Mouse (Mus musculus) T-helper 2 cell (primary cell): Measurements from ENCODE around the gene Tmem207.
"Not testable (repeated sequence)": the region's sequence is repeated elsewhere in the genome, so short reads cannot be mapped to it uniquely, and the experiment has no call there.

Source experiments
- in situ Hi-C: fragments of 300-600 bp; cut with MboI, MseI; formaldehyde crosslinking; loops from one replicate; pipeline ENCODE4 v1.15.1; 2025; ENCODE audit warnings: high pct_unique_total_duplicates

Gene Tmem207

DNA sequence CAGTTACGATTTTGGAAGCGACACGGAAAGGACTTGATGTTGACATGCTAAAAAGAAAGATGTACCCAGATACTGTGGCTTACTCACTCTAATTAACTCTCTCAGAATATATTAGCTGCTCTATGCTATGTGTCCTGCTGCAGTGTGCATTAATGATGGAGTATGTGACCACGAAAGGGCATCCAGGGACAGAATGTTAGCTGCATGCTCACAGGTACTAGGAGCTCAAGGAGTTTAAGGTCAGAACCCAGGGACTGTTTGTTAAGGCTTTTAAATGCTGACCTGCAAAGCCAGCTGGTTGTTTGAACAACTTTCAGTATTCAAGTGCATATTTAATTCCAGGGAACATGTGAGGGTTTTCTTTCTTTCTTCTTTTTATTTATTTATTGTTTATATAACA is at the start of gene Tmem207:
TSS of gene Tmem207 (minus strand) at position 101 of the 400 bp plus-strand sequence.
- in situ Hi-C loops = no loop called here

DNA sequence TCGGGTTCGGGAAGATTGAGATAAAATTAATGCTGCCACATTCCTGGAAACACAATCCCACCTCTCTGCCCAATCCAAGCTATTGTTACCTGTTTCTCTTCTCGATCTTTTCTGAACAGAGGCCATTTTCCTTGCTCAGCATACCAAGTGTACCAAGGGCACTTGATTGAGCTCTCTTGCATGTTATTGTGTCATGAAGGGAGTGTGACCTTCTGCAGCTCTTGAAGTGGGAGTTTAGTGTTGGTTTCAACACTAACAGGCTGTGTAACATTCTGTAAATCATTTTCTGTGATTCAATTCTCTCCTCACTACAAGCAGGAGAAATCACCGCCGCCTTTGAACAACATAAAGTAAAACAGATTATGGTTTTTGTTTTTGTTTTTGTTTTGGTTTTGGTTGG is 47.6 kb upstream of the Tmem207 start:
- in situ Hi-C loops = no loop called here

DNA sequence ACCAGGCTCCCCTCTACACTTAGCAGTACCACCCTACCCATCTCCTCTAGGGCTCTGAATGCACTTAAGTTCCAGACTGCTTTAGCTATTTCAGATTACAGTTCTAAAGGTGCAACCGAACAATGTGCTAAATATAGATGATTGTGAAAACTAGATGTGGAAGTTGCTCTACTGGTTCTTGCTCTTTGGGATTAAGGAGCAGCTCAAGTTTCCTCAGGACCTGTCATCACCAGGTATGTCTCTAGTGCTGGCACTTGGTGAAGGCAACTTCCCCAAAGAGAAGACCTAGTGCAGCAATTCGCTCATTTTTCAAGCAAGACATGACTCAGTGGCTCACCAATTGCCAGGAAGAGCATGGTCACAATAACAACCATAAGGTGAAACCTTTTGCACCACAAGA is 45.3 kb upstream of the Tmem207 start:
- in situ Hi-C loops = no loop called here

DNA sequence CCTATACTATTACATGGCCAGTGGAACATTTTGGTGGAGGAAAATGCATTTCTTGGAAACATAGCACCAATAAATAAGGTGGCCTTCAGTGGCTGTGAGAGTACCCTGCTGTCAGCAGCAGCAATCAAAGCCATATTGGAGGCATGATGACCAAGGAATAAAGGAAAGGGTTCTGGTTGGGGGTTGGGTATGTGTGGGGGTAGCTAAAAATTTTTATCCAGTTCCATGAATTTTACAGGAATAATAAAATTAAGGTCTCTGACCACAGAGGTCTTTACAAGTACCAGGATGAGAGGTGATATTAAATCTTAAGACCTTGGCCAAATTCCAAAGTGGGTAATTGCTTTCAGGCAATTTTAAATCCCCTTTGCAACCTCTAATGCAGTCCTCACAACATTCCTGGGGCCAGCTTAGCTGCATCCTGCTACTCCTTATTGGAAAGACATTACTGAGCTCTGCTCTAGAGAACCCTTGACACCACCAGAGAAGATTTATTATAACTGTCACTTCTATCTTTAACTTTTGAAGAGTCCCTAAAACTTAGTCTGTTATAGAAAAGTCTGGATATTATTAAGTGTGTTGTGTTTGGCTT is 42.9 kb upstream of the Tmem207 start:
- in situ Hi-C loops = no loop called here

DNA sequence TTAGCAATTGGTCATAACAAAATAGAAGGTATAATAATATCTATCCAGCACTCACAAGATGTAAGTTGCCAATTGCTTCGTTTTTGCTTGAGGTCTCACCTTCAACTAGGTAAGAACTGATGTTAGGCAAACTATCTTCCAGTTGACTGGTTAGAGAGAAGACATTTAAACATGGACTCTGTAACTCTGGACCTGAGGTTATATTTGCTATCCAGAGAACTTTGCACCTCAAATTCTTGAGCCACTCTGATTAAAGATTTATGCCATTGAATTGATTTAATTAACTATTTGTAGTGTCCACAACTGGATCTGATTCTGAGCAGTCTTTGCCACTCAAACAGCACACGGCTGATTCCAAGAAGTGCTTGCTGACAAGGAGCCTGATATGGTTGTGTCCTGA is 36.2 kb upstream of the Tmem207 start:
- in situ Hi-C loops = no loop called here

DNA sequence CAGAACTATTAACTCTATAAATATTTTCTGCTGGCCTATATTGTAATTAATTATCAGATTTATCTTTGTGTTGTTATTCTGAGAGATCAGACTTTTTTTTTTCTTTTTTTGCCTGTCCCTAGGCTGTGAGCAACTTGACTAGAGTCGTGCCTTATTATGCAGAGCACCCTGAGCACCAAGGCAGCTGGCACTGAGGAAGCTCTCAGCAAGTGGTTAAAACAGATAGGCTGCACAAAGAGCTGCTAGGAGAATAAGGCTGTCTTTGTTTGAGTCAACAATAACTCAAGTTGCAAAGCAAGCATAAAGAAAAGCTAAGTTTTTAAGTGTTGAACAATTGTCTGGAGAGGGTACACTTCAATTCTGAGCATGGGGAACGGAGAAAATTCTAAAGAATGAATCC is 35.2 kb upstream of the Tmem207 start:
- in situ Hi-C loops = no loop called here

DNA sequence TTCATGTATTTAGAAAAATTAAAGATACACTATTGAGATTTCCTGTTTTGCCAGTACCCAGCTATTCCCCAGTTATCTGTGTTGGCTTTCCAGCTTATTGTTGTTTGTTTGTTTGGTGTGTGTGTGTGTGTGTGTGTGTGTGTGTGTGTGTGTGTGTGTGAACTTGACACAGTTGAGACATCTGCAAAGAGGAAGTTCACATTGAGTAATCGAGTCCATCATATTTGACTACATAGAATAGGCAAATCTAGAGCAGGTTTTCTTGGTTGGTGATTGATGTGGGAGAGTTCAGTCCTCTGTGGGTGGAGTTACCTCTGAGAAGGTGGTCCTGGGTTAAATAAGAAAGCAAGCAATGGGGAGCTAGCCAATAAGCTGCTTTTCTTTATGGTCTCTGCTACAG is 32.2 kb upstream of the Tmem207 start:
- in situ Hi-C loops = no loop called here

DNA sequence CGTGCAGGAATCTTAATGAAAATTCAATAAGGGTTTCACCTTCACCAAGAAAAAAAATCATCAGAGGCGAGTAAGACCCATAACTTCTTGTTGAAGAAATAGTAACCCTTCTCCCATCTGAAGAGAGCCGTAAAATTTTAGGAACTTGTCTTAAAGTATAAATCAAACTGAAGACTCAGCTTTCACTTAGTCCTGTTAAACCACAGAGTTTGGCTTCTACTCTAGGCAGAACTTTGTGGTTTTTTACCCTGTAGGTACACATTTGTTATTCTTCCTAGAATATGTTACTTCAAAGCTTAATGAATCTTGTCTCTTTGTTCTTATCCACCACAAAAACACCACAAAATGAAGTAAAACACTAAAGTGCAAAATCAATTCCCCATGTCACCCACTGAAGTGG is 25.7 kb upstream of the Tmem207 start:
- in situ Hi-C loops = no loop called here

DNA sequence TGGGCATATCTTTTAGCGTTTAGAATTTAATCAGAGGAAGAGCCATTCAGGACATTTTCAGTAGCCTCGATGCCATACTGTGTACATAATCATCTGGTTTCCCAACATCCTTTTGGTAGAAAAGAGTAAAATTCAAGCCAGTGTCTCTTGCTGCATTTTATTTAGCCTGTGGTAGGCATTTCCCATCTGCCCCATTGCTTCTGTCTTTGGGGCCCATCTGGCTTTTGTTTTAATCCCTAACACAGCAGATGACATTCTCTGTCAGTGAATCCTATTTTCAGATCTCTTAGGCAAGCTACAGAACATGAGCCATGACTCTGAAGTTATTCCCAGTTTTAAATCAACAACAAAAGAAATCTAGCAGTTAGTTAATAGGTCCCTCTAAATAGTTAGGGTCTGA is 22.7 kb upstream of the Tmem207 start:
- in situ Hi-C loops = no loop called here

DNA sequence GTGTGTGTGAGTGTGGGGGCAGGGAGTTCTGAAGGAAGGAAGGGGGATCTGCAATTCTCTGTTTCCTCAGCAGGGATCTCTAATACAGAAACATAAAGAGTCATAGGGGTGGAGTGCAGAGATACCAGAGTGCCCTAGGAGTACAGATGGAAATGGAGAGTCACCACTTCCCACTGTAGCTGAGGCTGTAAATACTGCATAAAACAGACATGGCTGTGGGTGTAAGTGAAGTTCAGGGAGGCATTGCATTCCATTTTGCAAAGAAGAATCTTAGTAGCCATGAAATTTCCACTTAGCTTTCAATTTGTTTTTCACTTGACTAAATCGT is 20.3 kb upstream of the Tmem207 start:
- in situ Hi-C loops = no loop called here

DNA sequence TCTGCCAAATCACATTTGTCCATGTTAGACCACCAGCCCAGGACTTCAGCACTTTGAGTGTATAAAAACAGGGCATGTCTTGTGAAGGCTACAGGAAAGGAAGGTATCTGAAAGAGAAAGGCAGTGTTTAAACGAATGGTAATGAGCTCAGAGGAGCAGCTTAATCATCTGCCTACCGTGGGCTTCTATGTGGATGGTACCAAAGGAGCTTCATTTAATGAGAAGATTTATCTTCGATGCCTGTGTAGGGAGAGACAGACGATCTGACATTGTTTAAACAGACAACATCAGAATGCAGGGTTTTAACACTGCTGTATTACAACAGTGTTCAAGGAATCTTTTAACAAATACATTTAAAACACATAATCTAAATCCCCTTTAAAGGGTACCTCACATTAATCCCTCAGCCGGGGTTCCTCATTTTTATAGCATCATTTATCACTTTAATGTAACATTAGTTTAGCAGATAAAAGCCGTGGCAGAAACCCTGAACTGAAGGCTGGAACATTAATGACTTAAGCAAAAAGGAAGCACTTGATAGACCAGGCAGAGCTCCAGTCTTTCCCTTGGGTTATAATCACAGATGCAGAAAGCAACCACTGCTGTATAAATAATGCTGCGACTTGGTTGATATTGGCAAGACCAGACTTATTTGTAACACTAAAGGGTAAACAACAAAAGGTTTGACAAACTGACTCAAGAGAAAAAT is 19.8 kb upstream of the Tmem207 start:
- in situ Hi-C loops = no loop called here

DNA sequence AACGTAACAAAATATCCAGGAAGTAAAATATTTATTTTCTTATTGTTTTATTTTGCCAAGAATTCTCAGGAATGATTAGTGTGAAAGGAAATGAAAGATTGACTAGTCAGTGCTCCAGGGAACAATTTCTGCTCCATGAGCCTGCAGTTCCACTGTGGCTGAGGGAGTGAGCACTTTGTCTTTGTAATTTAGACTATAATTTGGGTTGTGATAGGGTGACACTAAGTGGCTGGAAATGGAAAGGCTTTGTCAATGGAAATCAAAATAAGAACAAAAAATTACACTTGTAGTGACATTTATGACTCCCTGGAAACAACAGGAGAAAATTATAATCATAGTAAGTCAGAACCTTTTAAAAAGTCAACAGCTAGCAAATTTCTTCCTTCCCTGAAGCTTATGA is 5.7 kb upstream of the Tmem207 start:
- in situ Hi-C loops = no loop called here

DNA sequence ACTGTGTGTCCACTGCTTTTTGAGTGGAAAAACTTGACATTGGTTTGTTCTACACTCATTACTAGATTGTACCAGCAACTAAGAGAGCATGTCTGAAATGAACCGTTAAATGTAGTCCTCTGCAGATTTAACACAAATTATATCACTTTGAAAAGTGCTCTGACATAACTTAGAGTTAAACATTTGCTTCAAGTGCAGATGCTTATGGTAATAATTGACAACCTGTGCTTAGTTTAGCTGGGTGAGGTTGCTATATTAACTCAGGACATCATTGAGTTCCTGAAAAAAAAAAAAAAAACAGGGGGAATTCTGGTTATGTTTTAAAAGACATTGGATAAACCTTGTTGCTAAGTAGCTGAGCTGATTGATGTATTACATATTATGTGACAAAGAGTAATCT is 3.9 kb upstream of the Tmem207 start:
- in situ Hi-C loops = no loop called here

DNA sequence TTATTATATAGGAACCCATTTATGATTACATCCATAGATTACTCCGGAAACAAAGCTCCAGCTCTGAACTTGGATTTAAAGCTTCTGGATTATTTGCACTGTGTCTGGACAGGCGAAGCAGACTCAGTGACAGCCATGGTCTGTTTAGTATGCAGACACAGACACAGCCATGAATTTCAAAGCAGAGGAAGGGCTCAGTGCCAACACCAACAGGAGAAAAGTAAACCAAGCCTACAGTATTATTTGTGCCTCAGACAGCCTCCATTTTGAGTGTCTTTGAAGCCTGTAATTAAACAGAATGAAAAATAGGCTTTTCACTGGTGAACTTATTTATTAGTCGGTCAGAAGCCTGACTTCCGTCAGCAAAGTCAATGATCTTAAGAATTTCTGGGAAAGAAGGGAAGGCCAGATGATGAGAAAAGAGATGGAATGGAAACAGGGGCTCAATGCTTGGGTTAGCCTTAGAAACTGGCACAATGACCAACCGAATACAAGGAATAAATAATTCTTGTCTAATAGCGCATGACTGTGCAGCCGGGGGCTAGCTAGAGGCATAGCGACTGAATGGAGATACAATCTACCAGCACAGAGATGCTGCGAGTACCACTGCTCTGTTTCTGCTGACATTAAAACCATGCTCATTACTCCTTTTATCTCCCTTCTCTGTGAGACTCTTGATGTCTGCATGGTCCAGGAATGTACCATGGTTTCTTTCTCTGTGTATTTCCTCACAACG is 1.5 kb upstream of the Tmem207 start:
- in situ Hi-C loops = no loop called here

DNA sequence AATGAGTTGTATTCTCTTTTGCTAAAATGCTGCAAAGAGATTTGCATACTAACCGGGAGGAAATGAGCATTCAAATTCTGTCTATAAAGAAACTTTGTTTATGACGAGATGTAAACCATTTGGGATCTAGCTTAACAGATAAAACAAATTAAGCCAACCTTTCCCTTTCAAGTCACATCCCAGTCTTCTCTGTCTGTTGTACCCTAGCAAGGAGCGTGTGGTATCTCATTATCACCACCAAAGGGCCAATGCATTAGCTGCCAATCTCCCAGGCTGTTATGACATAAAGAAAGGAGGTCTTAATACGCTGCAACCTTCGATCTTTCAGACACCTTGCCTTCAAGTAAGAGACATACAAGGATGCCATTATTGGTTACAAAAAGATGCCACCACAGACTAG is 737 bp downstream of the Tmem207 start:
- in situ Hi-C loops = no loop called here

DNA sequence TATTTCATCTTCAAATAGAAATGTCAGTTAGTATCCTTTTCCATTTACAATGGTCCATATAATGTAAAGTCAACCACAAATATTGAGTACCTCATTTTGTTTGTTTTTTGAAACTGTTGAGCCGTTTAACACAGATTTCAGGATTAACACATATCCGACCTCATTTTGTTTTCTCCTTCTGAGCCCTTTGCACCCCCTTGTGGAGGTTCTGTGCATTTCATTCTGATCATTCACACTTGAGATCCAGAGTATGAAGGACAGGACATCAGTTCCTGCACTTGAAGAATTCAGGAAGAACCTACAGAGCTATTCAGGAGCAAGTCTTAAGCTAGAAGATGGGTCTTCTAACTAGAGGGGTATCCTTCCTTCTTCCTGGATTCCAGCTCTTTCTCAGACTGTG is 7.0 kb downstream of the Tmem207 start:
- in situ Hi-C loops = no loop called here

DNA sequence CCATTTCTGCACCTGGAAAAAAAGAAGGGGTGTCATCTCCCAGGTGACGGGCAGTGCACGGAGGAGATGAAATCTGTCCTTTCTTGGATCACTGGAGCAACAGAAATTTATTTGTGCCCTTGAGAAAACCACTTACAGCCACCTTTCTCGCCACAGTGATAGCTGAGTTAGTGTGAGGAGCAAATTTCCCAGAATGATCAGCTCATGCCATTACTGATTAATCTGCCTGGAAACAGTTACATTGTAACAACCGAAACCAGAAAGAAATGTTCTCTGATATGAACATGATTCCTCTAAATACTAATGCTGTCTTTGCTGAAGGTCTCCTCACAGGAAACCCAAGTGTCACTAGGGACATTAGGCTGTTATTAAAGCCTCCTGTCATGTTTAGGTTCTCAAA is 21.6 kb downstream of the Tmem207 start:
- in situ Hi-C loops = no loop called here

DNA sequence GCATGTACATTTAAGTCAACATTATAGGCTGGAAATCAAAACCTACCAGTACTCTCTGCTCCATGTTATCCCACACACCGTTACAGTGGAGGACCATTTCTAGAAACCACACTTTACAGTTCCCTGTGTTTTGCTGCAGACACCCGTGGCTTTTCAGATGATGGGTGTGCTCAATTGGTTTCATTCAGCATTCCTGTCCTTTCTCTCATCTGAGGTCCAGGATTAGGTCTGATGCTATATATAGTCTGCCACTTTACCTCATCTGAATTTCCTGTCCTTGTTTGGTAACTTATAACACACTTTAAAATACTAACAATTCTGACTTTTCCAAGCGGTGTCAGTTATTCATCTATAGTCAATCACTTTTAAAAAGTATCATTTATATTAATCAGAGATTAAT is 25.8 kb downstream of the Tmem207 start:
- in situ Hi-C loops = no loop called here

DNA sequence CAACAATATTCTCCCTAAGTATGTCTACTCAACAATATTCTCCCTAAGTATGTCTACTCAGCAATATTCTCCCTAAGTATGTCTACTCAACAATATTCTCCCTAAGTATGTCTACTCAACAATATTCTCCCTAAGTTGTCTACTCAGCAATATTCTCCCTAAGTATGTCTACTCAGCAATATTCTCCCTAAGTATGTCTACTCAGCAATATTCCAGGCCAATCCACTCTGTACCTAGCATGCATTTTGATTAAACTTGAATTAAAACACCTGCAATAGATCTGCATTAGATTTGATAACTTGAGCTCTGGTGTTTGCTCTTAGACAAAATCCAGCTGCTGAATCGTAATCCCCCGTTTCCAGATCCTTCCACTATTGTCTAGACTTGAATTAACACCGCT is 26.9 kb downstream of the Tmem207 start:
- in situ Hi-C loops = not testable (repeated sequence)

DNA sequence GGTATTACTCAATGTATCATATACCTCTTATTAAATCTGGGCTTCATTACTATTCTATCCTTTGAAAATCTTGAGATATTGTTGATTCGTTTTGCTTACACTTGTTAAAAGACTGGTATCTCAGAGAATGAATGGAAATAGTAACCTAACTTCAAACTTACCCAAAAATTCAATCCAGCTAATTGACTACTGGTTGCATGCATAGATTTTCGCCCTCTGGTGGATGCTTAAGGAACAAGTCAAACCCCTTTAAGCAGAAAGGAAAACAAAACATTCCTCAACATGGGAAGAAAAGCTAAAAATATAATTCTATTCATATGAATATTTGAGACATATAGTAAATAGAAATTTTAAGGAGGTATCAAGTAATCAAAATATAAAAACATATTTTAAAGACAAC is 30.8 kb downstream of the Tmem207 start:
- in situ Hi-C loops = no loop called here

DNA sequence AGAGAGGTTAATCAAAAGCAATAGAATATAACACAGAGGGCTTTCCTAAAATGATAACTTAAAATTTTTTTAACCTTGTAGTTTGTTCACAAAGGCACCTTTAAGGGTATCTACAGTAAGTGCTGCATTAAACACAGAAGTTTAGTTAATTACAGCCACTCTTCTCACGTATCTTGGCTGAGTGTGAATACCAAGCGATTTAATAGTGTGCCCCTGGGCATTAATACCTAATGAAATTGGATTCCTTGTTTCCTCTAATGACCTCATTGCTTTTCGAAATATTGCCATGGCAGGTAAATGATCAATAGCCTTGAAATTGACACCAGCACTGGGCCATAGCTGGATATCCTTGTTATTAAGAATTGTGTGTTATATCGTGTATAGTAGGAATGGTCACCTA is 55.3 kb downstream of the Tmem207 start:
- in situ Hi-C loops = no loop called here

DNA sequence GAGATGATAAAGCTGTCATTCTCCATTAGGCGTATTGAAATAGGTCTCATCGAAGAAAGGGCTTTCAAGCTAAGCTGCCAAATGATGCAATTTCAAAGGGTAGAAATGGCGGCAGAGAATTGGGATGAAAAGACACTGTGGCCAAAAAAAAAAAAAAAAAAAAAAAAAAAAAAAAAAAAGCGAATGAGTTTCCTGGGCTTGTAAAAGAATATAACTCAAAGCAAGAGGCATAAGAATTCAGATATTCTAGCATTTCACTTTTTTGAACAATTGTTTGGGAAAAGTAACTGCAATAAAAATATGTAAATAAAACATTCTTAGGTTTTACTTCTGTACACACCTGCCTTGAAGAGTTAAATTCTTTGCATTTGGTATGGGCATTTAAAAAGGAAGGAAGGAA is 60.0 kb downstream of the Tmem207 start:
- in situ Hi-C loops = no loop called here

DNA sequence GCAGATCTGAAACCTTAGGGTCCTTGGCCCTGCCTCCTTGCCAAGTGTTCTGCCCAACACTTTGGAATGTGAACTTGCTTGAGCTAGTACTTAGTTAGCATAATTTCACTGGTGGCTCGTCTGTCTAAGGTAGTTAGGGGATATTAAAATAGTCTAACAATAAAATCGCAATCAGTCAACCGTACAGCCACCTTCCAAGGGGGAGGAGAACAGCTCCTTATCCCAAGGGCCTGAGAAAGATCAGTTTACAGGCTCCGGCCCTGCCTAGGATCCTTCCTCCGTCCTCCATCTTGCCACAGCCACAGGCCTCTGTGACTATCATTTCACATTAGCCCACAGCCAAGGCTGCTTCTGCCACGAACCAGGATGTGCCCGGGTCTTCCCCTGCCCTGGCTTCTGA is 63.7 kb downstream of the Tmem207 start, which contains the start of gene Cldn16:
TSS of gene Cldn16 (plus strand) at position 301 of the 400 bp plus-strand sequence.
- in situ Hi-C loops = no loop called here
